Mouse (Mus musculus): ENCODE measurements around the gene H2-M10.5.
"Not testable (repeated sequence)": the region's sequence is repeated elsewhere in the genome, so short reads cannot be mapped to it uniquely, and the experiment has no call there.

Gene H2-M10.5
- long read RNA-seq, experiment 1, result 0 reads
- long read RNA-seq, experiment 2, result 0 reads

DNA sequence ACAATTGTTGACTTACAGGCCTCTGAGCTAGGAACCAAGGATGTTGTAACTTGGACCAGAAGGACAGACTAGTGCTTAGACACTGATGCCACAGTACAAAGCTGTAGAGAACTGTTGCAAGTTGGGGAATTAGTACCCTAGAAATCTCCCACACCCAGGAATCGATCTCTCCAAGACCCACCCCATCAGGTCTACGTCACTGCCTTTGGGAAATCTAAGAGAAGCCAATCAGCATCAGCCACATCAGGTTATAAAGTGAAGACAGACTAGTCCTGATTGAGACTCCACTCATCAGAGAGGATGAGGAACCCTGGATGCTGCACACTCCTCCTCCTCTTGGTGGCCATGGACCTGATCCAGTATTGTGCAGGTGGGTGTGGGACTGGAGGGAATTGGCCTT, at the start of gene H2-M10.5:
Gene H2-M10.5, plus strand, starts transcription at position 301 of the 400 bp plus-strand sequence.
- intact Hi-C loops (cut with DNase I), result not testable (repeated sequence)

DNA sequence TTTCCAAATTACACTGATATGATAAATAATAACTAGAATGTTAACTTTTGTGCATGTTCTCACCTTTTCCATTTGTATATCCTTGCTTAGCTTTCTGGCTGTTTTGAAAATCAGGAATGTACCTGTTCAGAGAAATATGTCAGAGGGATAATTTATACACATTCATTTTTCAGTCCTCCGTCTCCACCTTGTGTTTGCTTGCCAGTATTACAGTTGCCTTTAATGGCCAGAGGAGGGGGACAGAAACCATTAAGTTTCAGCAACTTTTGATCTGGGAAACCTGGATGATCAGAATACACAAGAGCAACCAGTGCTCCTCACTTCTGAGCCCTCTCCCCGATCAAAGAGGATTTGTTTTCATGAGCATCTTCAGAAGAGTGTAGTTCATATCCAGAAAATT, 46.7 kb upstream of the H2-M10.5 start:
- intact Hi-C loops (cut with DNase I), result no loop called here

DNA sequence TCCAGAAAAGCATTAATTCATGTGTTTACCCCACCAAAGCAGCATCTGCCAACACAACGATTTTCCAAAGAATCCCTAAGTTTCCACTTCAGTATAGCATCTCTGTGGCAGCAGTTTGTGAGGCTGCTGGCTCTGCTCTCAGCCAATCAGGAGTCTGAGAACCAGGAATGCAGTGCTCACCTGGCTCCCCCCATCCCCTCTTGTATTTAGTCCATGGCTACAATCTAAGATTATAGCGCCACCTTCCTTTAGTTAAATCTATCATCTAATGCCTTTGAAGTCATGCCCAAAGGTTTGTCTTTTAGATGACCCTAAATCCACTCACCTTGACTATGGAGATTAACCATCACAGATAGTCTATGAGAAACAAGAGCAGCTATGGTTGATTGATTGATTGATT, 8.9 kb upstream of the H2-M10.5 start:
- intact Hi-C loops (cut with DNase I), result no loop called here

DNA sequence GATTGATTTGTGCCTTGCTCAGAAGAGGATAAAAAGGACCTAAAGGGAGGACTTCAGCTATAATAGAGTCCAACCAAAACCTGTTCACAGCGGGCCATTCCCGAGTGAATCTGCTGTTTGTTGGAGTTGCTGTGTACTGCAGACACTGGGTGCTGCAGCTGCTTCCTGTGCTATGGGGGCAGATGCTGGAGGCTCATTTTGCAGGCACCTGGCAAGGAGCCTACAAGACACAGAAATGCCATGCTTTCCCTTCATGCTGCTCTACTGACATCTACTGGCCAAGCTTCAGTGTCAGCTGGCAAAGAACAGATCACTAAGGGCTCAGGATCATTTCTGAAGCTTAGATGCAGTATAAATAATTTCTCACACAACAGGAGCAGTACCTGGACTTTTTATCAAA, 8.5 kb upstream of the H2-M10.5 start:
- intact Hi-C loops (cut with DNase I), result not testable (repeated sequence)

DNA sequence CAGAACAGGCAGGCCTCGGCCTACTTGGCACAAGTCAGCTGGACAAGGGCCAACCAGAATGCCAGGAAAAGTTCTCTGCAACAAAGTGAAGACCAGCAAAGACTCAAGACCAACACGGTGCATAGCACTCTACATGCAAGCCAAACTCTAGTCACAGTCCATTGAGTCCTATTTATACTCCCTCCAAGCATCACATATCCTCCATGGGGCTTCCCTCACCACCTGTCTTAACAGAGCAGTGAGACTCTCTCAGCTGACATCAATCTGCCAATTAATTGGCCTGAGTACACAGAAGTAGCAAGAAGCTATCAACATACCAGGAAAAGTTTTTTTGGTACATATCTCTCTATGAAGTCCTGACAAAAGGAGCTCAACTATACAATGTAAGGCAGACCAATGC, 7.3 kb upstream of the H2-M10.5 start:
- intact Hi-C loops (cut with DNase I), result not testable (repeated sequence)

DNA sequence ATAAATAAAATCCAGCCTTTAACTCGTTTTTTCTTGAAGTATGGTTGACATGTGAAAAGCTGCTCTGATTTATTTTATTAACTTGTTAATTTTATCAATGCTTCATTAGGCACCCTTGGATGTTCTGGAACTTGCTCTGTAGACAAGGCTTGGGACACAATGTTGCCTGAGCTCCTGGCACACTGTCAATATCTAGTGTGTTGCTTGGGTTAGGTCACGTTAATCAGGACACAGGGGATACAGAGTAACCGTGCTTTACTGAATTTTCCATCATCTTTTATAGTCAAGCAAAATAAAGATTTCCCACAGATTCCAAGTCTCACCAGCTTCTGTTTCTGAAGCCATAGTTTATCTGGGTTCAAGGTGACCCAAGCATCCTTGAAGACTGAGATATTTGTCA, 8.8 kb downstream of the H2-M10.5 start:
- intact Hi-C loops (cut with DNase I), result no loop called here

DNA sequence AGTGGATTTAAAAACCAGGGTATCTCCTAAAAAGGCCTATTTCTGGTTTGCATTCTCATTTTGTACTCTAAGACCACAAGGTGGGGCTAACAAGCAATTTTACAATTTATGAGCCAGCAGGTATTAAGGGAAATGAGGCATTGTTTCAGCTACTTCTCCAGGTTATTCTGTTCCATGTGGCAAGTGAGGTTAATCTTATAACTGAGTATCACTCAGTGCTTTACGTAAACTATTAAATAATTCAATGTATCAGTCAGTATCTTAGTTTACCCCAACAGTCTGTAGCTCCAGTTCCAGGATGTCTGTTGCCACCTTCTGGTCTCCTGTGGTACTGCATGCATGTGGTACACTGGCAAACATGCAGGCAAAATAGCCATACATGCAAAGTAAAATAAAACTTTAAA, 13.8 kb downstream of the H2-M10.5 start:
- intact Hi-C loops (cut with DNase I), result loop anchor here (5.0 kb wide), 1 partner anchor 429 kb away; no protein-coding TSS in a partner anchor

DNA sequence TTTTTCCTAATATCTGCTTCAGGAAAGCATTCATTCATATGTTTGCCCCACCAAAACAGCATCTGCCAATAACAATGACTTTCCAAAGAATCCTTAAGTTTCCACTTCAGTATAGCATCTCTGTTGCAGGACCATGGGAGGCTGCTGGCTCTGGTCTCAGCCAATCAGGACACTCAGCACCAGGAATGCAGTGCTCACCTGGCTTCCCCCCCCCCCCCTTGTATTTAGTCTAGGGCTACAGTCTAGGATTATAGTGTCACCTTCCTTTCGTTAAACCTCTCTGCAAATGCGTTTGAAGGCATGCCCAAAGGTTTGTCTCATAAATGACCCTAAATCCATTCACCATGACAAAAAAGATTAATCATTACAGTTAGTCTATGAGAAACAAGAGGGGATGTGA, 15.6 kb downstream of the H2-M10.5 start:
- intact Hi-C loops (cut with DNase I), result loop anchor here (5.0 kb wide), 1 partner anchor 431 kb away; no protein-coding TSS in a partner anchor

DNA sequence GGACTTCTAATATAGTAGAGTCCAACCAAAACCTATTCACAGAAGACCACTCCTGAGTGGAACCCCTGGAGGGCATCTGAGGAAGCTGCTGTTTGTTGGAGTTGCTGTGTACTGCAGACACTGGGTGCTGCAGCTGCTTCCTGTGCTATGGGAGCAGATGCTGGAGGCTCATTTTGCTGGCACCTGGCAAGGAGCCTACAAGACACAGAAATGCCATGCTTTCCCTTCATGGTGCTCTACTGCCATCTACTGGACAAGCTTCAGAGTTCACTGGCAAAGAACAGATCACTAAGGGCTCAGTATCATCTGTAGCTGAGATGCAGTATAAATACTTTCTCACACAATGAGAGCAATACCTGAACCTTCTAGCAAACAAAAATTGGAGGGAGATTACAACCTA, 16.1 kb downstream of the H2-M10.5 start:
- intact Hi-C loops (cut with DNase I), result loop anchor here (5.0 kb wide), 1 partner anchor 432 kb away; no protein-coding TSS in a partner anchor

DNA sequence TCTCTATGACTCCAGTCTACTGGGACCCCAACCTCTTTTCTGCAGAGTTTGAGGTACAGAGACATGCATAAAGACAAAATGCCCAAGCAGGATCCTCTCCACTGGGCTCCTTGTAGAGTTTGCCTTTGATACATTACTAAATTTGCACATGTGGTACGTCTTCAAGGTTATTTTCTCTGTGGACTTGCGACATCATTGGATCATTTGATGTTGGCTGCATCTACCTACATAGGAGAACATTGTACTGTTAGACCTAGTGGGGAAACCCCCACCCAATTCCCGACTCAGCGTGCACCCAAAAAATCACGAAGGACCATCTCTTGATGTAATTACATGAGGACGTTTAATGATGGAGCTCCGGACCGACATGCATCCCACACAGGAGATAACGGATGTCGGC, 26.8 kb downstream of the H2-M10.5 start:
- intact Hi-C loops (cut with DNase I), result no loop called here

DNA sequence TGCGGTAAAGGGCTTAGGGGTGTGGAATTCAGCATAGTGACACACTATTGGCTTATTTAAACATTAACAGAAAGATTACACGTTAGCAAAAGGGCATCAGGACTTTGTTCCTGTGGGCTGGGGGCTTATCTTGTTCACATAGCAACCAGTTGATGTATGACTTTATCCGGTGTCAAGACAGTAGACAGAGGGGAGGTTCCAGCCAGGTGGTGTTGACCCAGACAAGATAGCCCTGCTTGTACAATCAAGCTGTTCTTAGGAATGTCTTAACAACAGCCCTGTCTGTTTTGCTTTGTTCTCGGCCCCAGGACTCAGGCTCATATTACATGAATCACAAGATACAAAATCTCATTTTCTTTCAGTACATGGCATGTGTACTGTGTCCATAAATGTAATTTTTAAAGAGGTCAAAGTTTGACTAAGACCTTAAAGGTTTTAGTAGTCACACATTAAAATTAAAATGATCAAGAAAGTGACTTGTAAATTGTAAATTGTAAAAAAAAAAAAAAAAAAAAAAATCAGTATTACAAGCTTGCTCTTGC, 27.3 kb downstream of the H2-M10.5 start:
- intact Hi-C loops (cut with DNase I), result not testable (repeated sequence)

DNA sequence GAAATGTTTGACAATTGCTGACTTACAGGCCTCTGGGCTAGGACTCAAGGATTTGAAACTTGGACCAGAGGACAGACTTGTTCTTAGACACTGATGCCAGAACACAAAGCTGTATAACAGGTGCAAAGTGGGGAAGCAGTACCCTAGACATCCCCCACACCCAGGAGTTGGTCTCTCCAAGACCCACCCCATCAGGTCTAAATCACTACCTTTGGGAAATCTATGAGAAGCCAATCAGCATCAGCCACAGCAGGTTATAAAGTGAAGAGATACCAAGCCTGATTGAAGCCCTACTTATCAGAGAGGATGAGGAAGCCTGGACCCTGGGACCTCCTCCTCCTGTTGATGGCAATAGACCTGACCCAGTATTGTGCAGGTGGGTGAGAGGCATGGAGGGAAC, 39.2 kb downstream of the H2-M10.5 start, which contains the start of gene H2-M10.6:
Gene H2-M10.6, plus strand, starts transcription at position 301 of the 400 bp plus-strand sequence.
- intact Hi-C loops (cut with DNase I), result loop anchor here (2.0 kb wide), 1 partner anchor 447 kb away; no protein-coding TSS in a partner anchor

DNA sequence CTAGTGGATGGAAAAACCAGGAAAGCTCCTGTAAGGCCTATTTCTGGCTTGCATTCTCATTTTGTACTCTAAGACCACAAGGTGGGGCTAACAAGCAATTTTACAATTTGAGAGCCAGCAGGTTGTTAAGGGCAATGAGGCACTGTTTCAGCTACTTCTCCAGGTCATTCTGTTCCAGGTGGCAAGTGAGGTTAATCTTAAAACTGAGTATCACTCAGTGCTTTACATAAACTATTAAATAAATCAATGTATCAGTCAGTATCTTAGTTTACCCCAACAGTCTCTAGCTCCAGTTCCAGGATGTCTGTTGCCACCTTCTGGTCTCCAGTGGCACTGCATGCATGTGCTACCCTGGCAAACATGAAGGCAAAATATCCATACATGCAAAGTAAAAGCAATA, 51.3 kb downstream of the H2-M10.5 start:
- intact Hi-C loops (cut with DNase I), result no loop called here

DNA sequence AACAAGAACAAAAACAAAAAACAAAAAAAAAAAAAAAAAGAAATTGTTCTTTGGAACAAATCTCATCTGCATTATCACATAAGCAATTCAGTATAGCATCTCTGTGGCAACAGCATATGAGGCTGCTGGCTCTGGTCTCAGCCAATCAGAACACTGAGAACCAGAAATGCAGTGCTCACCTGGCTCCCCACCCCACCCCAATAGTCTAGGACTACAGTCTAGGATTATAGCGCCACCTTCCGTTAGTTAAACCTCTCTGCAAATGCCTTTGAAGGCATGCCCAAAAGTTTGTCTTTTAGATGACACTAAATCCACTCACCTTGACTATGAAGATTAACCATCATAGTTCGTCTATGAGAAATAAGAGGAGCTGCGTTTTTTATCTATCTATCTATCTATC, 52.8 kb downstream of the H2-M10.5 start:
- intact Hi-C loops (cut with DNase I), result loop anchor here (5.0 kb wide), 1 partner anchor 72 kb away; the partner anchor contains the start of gene Trim31

All from adrenal gland (tissue).